Mouse (Mus musculus) right cerebral cortex, postnatal 25 days (tissue): ENCODE measurements around the gene Slfn3.
"Not testable (repeated sequence)": the region's sequence is repeated elsewhere in the genome, so short reads cannot be mapped to it uniquely, and the experiment has no call there.

ENCODE experiments used
- DNase-seq: peaks from one replicate; pipeline ENCODE4 v3.0.0; 2022

Slfn3 gene

DNA sequence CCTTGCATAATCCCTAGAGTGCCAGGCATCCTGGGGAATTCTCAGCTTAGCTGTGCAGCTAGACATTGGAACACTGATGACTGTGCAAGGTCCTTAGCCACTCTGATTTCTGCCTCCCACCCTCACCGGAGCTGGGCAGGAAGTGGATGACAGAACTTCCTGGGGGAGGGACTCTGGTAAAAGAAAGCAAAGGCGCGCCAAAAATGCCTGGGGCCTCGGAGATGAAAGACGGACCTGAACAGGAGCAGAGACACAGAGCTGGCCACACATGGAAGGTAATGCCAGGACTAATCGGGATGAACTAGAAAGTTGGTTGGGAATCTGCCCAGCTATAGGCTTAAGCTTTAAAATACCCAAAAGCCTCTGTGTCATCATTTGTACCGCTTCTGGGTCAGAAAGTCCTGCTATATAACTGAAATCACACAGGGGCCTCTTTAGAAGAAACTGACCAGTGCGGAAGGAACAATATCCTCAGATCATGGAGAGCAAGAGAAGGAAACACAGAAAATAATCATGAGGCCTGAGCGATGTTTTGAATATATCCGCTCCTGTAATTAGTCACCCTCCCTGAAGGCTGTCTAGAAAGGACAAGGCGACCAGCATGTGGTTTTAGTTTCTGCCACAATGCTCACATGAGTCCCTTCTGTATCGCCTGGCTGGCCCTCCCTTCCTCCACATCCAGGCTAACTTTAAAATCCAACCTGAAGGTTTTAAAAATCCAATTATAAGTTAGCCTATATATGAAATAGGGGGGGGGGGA is at the start of gene Slfn3:
TSS of gene Slfn3 (plus strand) at position 197 of the 760 bp plus-strand sequence.
- DNase-seq: no peak

DNA sequence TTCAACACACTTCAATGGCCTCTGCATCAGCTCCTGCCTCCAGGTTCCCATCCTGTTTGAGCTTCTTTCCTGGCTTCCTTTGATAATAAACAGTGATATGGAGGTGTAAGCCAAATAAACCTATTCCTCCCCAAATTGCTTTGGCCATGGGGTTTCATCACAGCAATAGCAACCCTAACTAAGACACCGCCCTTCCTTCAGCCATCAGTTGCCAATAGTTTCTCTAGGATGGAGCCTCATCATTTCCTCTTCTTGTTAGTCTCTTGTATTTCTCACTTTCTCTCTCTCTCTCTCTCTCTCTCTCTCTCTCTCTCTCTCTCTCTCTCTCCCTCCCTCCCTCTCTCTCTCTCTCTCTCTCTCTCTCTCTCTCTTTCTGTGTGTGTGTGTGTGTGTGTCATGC is 42.2 kb upstream of the Slfn3 start:
- DNase-seq: not testable (repeated sequence)

DNA sequence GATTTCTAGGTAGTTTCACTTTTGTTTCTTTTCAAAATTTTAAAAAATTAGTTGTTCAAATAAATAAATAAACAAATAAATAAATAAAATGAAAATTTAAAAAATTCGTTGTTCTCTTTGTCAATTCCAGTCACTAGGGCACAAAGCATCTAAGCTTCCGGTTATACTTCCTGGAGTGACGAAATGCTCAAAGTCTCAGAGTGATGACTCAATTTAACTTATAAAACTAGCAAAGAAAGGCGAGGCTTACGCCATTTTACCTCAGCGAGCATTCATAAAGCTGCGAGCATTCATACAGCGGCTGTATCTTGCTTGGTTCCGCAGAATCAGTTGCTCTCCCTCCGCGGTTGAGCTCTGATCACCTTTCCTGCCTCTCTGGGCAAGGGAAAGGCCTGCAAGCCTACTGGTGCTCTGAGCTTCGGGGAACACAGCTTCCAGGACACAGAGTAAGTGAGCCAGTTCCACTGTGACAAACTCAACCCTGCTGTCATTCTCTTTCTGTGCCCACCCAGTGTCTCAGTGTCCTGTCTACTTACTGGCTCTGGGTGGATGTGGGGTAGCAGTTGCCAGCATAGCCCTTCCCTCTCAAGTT is 16.1 kb upstream of the Slfn3 start, which contains the start of gene Slfn4:
TSS of gene Slfn4 (plus strand) at position 239 of the 592 bp plus-strand sequence.
- DNase-seq: no peak

DNA sequence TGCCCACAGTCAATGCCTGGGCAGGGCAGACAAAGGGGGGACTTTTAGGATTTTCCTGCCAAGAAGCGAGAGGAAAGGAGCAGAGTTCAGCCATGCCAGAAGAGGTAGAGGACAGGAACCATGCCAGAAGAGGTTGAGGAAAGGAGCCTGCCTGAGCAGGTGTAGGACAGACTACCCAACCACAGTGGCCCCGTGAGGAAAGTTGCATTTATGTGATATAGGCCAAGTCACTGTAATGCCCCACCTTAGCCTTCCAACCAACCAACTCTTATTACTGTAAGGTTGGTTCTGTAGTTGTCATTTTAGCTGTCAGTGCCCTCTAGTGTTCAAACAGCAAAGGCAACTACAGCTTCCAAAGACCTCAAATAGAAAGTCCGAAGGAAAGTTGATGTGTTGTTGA is 871 bp downstream of the Slfn3 start:
- no peak for DNase-seq

DNA sequence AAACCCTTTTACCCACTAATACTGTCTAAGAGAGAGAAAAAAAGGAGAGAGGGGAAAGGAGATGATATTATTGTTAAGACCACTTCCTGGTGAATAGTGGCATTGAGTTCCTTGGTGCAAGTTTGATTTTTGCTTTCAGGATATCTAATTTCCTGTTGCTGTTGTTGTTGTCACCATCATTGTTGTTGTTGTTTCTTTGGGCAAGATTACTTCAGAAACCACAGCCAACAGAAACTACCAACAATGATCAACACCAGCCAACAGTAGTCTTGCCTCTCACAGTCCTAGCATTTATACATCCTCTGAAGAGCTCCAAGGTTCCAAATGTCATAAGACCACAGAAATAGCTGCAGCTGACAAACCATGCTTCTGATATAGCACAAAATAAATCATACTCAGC is 13.9 kb downstream of the Slfn3 start:
- no peak for DNase-seq

DNA sequence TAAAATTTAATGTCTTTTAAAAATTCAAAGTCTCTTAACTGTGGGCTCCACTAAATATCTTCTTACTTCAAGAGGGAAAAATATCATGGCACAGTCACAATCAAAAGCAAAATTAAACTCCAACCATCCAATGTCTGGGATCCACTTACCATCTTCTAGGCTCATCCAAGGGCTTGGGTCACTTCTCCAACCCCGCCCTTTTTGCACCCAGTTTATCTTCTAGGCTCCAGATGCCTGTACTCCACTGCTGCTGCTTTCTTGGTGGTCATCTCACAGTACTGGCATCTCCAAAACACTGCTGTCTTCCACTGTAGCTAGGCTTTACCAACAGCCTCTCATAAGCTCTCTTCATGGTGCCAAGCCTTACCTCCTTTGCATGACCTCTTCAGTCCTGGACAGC is 25.0 kb downstream of the Slfn3 start:
- DNase-seq: no peak

DNA sequence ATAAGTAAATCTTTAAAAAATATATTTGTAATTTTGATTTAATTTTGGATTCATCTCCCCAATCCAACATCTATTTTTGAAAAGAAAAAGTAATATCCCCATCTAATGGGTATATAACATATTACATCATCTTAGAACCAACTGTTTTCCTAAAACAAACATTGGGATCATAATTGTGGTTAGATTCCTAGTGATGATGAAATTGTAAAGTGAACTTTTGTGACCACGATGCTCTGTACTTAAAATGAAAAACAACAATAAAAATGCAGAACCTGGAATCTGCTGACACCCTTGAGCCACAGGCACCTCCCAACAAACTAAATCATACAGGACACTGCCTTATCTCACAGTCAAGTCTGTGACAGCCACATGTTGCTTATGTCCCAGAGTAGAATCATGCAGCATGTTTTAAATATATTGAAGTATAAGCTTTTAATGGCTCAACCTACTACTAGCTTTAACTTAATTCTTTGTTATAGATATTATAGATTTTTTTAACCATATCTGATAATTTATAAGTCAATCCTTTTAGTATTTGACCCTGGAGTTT is 30.3 kb downstream of the Slfn3 start:
- no peak for DNase-seq

DNA sequence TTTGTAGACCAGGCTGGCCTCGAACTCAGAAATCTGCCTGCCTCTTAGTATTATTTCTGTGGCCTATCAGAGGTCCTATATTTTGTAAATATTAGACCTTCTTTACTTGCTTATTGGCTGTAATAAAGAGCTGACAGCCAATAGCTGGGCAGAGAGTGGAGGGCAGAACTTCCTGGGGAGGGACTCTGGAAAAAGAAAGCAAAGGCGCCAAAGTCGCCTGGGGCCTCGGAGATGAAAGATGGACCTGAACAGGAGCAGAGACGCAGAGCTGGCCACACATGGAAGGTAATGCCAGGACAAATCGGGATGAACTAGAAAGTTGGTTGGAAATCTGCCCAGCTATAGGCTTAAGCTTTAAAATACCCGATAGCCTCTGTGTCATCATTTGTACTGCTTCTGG is 32.2 kb downstream of the Slfn3 start:
- DNase-seq: no peak

DNA sequence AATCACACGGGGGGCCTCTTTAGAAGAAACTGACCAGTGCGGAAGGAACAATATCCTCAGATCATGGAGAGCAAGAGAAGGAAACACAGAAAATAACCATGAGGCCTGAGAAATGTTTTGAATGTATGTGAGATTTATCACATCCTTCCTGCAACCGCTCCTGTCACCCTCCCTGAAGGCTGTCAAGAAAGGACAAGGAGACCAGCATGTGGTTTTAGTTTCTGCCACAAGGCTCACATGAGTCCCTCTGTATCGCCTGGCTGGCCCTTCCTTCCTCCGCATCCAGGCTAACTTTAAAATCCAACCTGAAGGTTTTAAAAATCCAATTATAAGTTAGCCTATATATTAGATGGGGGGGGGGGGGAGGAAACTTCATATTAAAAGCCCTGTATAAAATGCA is 32.7 kb downstream of the Slfn3 start:
- DNase-seq: not testable (repeated sequence)

DNA sequence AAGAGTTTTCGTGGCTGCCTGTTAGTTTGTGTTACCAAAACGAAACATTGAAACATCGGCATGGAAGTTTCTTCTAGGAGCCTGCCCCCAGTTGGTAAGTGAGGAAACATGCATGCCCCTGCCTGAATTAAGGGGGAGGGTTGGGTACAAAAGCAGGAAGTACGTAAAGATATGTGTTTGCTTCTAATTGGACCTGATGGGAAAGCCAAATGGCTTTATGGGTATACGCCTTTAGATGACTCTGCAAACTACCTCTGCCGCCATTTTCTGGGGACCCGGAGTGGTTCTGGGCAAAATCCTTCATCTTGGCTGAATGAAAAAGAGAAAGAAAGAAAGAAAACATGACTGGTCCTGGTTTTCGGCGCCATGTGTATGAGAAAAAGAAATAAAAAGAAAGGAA is 33.1 kb downstream of the Slfn3 start:
- DNase-seq: no peak

DNA sequence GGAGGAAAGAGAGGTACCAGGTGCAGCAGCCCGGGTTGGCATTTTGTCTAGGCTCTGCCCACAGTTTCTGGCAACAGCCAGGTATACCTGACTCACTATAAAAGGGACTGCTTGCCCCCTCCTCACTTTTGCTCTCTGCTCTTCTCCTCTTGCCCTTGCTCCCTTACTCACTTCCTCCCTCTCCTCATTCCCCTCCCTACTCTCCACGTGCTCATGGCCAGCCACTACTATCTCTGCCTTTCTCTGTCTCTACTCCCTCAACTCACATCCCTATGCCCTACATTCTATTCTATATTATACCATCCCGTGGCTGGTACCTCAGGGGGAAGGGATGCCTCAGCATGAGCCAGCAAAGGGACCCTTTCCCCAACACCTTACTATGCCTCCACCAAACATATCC is 33.6 kb downstream of the Slfn3 start:
- DNase-seq: no peak

DNA sequence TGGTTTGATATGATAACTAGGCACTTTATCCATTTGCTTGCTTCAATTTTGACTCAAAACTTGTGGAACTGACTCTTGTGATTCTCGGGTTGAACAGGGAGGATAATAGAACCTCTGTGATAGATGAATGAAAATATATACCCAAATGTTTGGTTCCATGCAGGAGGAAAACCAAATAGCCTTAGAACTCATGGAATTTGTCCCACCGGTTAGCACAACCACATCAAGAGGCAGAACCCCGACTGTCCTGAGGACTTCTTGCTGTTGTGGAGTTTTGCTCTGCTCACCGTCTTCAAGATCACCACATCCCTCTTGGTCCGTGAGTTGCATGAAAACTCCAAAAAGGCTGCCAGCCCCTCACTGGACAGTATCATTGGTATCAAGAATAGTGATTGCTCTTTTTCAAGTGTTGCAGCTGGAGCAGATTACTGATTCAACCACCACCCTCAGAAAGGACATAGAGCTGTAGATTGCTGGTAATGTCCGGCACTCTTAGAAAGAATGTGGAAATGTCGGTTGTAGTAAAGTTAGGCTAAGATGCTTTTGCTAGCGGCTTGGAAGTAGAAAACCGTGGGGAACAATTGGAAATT is 34.3 kb downstream of the Slfn3 start:
- DNase-seq: no peak

DNA sequence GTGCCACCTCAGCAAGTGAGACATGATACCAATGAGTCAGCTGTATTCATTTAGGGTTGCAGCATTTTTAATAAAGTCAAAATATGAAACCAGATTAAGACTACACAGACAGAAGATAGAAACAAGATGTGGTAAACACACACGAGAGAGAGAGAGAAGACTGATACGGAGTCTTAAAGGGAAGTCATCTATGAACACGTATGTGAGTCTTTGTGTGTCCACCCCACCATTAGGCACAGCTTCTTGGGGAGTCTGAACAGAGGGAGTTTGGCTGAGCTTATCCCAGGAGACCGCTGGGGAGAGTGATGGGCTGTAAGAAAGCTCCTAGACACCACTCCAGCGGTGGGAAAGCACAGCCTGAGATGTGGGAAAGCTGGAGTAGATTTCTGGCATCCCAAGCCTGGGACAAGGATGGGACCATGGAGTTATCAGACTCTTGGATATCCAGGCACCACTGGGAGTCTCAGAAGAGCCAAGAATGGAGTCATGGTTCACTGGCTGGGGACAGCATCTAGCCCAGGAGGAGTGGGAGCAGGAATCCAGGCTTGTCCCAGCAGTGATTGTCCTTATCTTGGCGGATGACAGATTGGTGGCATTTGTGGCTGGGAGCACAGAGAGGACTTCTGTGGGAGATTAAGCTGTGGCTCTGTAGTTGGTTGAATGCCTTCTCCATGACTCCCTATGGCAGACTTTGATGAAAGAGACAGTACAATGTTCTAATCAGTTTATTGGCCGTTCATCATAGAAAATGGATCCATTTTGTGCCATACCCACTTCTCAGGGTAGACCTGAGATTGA is 37.0 kb downstream of the Slfn3 start:
- DNase-seq: no peak

DNA sequence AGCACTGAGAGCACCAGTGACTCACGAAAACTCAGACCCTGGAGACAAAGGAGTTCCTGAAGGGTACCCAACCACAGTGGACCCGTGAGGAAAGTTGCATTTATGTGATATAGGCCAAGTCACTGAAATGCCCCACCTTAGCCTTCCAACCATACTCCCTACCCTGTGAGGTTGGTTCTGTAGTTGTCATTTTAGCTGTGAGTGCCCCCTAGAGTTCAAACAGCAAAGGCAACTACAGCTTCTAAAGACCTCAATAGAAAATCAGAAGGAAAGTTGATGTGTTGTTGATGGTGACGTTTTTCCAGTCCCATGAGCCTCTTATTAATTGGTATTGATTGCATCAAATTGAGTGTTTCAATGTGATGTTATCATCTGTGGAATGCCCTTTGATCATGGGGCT is 39.8 kb downstream of the Slfn3 start:
- no peak for DNase-seq

DNA sequence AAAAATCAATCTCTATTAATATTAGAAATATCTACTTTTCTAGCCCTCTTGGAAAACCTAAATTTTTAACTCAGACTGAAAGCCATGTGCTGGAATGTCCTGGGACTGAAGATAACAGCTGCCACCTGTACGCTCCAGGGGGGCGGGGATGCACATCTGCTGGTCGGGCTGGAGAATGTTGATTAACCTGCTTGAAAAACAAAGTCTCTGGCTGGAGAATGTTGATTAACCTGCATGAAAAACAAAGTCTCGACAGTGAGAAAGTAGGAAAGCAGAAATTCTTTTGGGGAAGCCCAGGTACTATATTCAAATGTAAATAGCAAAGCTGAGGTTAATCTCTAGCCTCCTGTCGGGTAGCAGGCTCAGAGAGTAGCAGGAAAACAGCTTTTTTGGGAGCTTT is 42.5 kb downstream of the Slfn3 start:
- DNase-seq: not testable (repeated sequence)

DNA sequence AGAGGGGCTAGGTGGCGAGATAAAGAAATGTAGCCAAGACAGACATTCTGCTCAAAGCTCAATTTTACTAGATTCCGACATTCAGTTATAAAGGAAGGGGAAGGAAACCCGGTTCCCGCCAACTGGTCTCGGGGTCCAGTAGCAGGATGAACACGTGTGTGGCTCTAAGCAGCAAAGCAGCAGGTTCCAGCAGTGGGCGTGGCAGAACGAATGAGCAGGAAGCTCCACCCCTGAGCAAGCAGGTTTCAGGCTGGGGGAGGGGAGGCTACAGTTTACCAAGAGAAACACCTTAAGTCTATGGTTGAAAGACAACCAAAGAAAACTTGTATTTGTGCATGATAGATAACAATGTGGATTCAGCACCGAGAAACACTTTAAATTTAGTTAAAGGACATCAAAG is 46.3 kb downstream of the Slfn3 start:
- not testable (repeated sequence) for DNase-seq

DNA sequence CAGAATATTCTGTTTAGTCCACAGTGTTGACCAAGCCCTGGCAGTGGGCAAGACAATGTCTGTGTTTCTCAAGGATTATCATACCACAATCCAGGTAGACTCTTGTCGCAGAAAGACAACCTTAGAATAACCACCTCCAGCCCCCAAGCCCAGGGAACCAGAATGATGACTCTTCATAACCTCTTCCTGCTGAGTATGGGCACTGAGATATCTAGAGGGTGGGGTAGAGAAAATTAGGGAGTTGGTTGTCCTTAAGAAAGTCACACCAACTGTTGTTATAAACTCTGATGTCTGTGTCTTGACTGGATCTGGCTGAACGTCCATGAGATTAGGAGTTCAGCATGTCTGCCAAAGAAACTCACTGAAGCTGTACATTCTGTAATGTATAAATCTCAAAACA is 47.3 kb downstream of the Slfn3 start:
- no peak for DNase-seq

DNA sequence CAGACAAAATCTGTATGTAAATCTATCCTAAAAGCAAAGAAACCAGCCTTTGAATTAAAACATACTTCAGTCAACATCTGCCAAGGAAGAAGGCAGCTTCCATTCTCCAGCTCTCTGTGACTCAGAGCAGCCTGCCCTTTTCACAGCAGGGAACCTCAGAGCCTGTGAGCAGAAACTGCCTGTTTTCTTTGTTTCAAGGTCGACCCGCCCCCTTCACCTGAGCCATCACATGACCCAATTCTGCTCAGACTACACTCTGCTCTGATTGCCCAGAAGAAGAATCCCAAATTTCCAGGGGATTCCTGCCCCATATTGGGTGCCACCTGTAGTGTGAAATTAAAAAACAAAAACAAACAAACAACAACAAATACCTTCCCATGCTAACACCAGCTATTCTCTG is 48.7 kb downstream of the Slfn3 start:
- DNase-seq: no peak

DNA sequence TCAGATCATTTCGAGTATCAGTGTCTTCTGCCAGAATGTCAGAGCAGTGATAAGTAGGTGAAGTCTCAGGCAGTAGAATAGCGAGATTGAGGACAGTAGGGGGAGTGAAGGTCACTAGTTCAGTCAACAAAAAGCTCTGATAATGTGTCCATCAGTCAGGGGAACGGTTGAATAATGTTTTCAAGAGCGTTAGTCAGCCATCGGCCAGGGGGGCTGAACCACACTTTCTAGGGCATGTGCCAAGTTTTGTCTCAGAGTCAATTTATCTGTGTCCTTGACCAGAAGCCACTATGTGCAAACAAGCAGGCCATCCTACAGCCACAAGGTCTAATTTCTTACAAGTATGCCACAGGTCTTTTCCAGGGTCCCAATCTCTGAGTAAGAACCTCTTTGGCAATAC is 66.1 kb downstream of the Slfn3 start:
- not testable (repeated sequence) for DNase-seq

DNA sequence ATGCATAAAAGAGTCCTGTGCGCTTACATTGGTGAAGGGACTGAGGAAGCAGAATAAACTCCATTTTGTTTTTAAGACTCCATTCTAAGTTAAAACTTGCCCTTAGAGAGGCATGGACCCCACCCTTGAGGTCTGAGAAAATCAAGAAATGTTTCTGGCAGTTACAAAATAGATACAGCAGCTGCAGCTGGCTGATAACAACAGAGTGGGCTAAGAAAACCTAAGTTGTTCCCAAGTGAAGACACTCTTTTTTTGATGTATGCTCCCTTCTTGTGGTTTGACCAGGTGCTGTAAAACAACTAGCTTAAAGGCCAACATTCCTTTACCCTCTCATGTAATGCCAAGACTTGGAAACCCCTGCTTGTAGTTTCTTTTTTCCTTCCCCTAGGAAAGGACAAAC is 71.5 kb downstream of the Slfn3 start:
- no peak for DNase-seq

DNA sequence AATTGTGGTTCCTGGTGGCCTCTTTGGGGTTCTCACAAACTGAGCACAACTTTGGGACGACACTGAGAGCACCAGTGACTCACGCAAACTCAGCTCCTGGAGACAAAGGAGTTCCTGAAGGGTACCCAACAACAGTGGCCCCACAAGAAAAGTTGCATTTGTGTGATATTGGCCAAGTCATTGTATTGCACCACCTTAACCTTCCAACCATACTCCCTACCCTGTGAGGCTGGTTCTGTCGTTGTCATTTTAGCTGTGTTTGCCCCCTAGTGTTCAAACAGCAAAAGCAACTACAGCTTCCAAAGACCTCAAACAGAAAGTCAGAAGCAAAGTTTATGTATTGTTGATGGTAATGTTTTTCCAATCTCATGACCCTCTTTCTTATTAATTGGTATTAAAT is 72.0 kb downstream of the Slfn3 start:
- DNase-seq: no peak
